Mouse (Mus musculus) telencephalon, adult 2 months (tissue): ENCODE results near the gene Rabggtb.

Experiments used
- DNase-seq: peaks from one replicate; pipeline ENCODE4 v3.0.0-alpha.2; 2011; ENCODE audit warnings: low read depth, low spot score

The Rabggtb gene

GRCm38 (mm10) chr3:153921147-153921910, 8.5 kb upstream of the Rabggtb start:
- no peak for DNase-seq

- DNase-seq = no peak
These were observed 4.4 kb upstream of the Rabggtb start for GRCm38 (mm10) chr3:153917200-153917599.

GRCm38 (mm10) chr3:153913510-153914243, 868 bp upstream of the Rabggtb start:
- no peak for DNase-seq

- DNase-seq = no peak
These were observed 848 bp downstream of the Rabggtb start for GRCm38 (mm10) chr3:153911882-153912440.

GRCm38 (mm10) chr3:153911197-153911881, 1.5 kb downstream of the Rabggtb start:
- no peak for DNase-seq

- DNase-seq = no peak
These were observed 2.3 kb downstream of the Rabggtb start for GRCm38 (mm10) chr3:153910489-153910888.

GRCm38 (mm10) chr3:153908919-153909318, 3.9 kb downstream of the Rabggtb start:
- no peak for DNase-seq

- DNase-seq = no peak
These were observed 6.5 kb downstream of the Rabggtb start, which contains the start of gene Msh4 for GRCm38 (mm10) chr3:153906136-153906871. Gene Msh4, minus strand, starts transcription at chr3:153906138.

GRCm38 (mm10) chr3:153905251-153906135, 7.3 kb downstream of the Rabggtb start:
- DNase-seq = no peak

GRCm38 (mm10) chr3:153904586-153904985, 8.2 kb downstream of the Rabggtb start:
- peak; percentile 15 for DNase-seq

GRCm38 (mm10) chr3:153902595-153902994, 10.2 kb downstream of the Rabggtb start:
- DNase-seq = no peak

GRCm38 (mm10) chr3:153901904-153902303, 10.9 kb downstream of the Rabggtb start:
- DNase-seq = no peak

GRCm38 (mm10) chr3:153897216-153897615, 15.6 kb downstream of the Rabggtb start:
- DNase-seq = no peak

GRCm38 (mm10) chr3:153895454-153895853, 17.4 kb downstream of the Rabggtb start:
- no peak for DNase-seq

GRCm38 (mm10) chr3:153889188-153889781, 23.5 kb downstream of the Rabggtb start:
- DNase-seq = no peak

GRCm38 (mm10) chr3:153888141-153888540, 24.7 kb downstream of the Rabggtb start:
- no peak for DNase-seq

- DNase-seq = no peak
These were observed 26.5 kb downstream of the Rabggtb start for GRCm38 (mm10) chr3:153886296-153886695.

GRCm38 (mm10) chr3:153871396-153871795, 41.4 kb downstream of the Rabggtb start:
- DNase-seq = no peak
